Mouse (Mus musculus) mouse trophoblast stem cell (cell line): ENCODE results near the gene Nfkbil1.

Experiments used
- in situ Hi-C, 2 experiments: fragments of 300-500 bp; cut with MseI, MboI; formaldehyde crosslinking; loops; 2 replicates in 1 of 2; 3 replicates in 1 of 2; pipeline ENCODE4 v1.15.1; 2025

Gene Nfkbil1

GRCm38 (mm10) chr17:35254241-35255098 is 18.9 kb upstream of the Nfkbil1 start:
- in situ Hi-C loops = loop anchor here in 1 of 2 experiments (5.0 kb wide), 1 partner anchor 38 kb away; no protein-coding TSS in a partner anchor

DNA sequence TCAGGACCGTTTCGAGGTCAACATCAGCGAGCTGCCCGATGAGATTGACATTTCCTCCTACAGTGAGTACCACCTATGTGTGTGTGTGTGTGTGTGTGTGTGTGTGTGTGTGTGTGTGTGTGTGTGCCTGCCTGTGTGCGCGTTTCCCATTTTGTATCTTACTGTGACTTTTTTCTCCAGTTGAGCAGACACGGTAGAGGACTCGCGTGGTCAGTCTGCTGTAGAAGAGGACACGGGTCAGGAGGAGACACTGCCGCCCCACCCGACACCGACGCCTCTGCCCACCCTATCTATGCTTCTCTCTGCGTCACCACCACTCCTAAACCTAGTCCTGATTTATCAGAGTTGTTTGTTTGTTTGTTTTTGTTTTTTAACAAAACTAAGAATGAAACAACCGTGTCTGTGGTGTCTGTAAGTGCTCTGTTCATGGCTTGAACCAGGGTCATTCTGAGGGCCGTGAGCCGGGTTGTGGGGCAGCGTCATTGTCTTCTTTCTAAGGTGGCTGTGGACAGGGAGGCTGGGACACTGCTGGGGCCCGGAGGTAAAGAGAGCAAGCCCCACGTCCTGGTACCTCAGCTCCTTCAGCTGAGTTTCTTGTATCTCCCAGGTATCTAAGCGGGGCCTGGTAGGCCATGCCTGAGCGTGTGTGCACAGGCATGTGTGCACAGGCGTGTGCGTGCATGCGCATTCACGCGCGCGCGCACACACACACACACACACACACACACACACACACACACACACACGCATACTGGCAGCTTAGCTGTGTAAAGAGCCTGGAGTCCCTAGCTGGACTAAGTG is 17.9 kb upstream of the Nfkbil1 start:
- in situ Hi-C loops = loop anchor here in 1 of 2 experiments (5.0 kb wide), 1 partner anchor 39 kb away; no protein-coding TSS in a partner anchor

DNA sequence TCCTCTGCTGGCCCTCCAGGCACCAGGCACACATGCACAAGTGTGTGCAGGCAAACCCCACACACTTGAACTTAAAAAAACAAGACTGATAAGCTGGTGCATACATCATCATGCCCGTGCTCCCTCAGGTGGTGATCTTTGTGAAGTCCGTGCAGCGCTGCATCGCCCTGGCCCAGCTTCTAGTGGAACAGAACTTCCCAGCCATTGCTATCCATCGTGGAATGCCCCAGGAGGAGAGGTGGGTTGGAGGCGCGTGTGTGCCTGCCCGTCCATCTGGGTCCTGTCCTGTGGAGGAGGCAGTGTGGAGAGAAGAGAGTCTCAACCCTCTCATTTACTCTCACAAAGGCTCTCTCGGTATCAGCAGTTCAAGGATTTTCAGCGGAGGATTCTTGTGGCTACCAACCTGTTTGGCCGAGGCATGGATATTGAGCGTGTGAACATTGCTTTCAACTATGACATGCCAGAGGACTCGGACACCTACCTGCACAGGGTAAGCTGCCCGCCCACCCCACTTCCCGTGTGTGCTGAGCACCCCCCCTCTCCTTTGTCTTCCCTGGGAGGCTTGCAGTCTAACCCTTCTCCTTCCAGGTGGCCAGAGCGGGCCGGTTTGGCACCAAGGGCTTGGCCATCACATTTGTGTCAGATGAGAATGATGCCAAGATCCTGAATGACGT is 17.2 kb upstream of the Nfkbil1 start:
- in situ Hi-C loops = loop anchor here in 1 of 2 experiments (5.0 kb wide), 1 partner anchor 40 kb away; no protein-coding TSS in a partner anchor

GRCm38 (mm10) chr17:35251981-35252380 is 16.4 kb upstream of the Nfkbil1 start:
- in situ Hi-C loops = loop anchor here in 1 of 2 experiments (5.0 kb wide), 1 partner anchor 40 kb away; no protein-coding TSS in a partner anchor

- in situ Hi-C loops = loop anchor here in 1 of 2 experiments (5.0 kb wide), 1 partner anchor 41 kb away; no protein-coding TSS in a partner anchor
Observed at GRCm38 (mm10) chr17:35251162-35251719, 15.6 kb upstream of the Nfkbil1 start.

DNA sequence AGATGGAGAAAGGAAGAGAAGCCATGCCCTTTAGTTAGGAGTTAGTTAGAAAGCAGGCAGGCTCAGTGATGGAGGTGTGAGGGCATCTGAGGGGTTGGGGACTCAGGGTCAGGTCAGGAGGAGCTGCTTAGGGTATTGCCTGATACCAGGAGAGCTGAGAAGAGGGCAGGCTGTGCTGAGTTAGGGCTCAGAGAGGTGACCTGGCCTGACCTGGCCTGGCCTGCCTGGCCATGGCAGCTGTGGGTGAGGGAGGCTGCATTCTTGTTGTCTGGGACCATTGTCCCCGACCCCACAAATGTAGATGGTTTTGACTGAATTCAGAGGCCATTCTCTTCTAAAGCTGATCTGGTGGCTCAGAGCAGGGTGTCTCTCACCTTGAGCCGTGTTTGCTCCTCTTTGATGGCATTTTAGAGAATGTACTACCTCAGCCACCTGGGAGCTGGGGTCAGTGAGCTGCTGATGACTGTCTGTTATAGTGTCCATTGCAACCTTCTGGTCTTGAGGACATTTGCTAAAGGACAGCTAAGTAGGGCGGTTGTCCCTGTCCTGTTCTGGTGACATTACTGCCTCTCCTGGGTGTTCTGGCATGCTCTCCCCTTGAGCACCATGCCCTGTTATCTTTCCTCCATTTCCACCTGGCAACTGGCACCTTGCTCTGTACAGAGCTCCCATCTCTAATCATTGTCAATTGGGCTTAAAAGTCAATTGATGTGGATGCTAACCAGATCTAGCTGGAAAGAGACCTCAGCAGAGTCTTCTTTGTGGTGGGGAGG is 14.9 kb upstream of the Nfkbil1 start:
- in situ Hi-C loops = loop anchor here in 1 of 2 experiments (5.0 kb wide), 1 partner anchor 42 kb away; no protein-coding TSS in a partner anchor

DNA sequence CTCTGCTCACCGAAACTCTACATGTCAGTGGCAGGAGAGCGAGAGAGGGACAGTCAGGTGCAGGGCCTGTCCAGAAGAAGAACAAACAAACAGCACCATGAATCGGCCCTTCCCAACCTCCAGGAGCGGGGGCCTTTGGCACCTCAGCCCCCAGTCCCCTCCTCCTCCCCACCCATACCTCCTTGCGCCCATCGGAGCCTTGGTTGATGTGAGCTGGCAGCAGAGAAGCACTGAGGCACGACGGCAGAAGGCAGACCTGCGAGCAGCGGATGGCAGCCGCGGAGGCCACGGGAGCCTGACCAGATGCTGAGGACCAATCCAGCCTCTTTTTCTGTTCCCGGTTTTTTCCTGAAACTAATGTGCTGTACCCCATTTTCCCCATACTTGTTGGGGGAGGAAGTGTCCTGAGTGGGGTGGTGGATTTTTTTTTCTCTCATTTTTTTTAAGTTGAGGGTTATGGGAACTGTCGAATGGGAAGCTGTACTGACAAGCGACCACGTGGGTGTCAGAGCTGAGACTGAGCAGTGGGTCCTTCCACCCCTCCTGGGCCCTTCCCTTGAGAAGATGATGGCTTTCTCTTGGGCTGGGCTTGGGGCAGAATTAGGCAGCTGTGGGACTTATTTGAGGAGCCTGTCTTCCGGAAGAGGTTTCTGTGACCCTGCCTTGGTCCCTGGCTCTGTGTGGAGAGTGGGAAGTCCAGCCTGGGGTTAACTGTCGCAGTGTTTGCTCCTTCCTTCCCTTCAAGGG is 14.0 kb upstream of the Nfkbil1 start:
- in situ Hi-C loops = loop anchor here in 1 of 2 experiments (5.0 kb wide), 1 partner anchor 43 kb away; no protein-coding TSS in a partner anchor

GRCm38 (mm10) chr17:35248986-35249385 is 13.4 kb upstream of the Nfkbil1 start:
- in situ Hi-C loops = no loop called here

GRCm38 (mm10) chr17:35247144-35247543 is 11.6 kb upstream of the Nfkbil1 start:
- in situ Hi-C loops = no loop called here

- in situ Hi-C loops = no loop called here
Observed at GRCm38 (mm10) chr17:35245731-35246623, 10.4 kb upstream of the Nfkbil1 start.

DNA sequence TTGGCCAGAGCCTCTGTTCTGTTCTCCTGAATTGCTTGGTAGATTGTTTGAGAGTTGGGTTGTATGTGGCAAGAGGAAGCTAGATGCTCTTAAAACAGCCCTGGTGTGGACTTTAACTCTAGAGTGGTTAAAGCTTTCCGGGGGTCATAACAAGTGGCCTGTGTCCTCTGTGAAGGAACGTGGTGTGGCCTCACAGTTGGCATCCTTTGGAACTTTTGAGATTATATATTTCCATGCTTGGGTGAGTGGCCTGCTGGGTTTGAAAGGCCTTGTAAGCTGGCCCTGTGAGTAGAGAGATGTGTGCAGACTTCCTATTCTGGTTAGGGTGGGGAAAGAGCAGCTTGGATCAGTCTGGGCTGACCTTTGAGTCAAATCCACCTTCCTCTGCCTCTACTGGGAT is 9.4 kb upstream of the Nfkbil1 start:
- in situ Hi-C loops = no loop called here

DNA sequence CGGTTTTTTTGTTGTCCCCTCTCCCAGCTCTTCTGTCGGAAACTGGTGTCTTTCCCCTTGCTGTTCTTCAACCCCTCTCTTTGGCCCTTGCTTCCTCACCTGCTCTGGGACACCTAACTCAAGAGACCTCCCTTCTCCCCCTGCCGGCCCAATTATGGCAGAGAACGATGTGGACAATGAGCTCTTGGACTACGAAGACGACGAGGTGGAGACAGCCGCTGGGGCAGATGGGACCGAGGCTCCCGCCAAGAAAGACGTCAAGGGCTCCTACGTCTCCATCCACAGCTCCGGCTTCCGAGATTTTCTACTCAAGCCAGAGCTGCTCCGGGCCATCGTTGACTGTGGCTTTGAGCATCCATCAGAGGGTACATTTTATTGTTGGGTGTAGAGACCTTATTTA is 7.5 kb upstream of the Nfkbil1 start:
- in situ Hi-C loops = no loop called here

DNA sequence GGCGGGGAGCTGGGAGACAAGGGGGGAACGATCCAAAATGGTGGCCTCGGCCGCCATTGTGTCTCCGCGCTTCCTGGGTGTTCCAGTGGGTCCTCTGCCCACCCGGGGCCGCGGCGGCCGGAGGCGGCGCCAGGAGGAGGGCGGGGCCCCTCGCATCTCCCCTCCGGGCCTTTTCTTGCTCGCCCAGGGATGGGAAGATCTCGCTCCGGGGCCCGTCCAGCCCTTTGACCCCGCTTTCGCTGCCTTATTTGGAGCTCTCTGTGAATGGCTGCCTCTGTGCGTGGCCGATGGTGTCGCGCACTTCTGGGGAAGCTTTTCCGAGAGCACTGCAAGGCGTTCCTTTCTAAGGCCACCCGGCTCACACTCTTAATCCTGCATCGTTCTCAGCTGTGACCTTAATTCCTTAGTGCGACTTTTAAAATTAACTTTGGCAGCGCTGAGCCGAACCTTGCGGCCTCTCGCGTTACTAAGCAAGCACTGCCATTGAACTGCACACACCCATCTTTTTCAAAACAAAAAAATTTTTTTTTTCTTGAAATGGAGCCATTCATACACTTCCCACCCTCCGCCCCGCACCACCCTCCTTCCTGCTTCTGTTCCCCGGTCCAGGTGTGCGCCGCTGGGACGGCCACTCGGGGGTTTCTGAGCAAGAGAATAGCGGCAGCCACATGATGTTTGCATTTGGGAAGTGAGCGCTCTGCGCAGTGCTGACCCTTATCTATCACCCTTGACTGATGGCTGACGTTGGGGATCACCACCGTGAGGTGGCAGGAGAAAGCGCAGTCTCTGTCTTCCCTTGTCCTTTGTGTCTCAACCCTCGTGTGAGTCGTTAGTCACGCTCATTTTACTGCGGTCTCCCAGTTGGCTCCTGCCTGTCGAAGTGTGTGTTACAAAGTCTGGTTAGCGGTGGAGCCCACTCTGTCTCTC is 6.7 kb upstream of the Nfkbil1 start:
- in situ Hi-C loops = no loop called here

DNA sequence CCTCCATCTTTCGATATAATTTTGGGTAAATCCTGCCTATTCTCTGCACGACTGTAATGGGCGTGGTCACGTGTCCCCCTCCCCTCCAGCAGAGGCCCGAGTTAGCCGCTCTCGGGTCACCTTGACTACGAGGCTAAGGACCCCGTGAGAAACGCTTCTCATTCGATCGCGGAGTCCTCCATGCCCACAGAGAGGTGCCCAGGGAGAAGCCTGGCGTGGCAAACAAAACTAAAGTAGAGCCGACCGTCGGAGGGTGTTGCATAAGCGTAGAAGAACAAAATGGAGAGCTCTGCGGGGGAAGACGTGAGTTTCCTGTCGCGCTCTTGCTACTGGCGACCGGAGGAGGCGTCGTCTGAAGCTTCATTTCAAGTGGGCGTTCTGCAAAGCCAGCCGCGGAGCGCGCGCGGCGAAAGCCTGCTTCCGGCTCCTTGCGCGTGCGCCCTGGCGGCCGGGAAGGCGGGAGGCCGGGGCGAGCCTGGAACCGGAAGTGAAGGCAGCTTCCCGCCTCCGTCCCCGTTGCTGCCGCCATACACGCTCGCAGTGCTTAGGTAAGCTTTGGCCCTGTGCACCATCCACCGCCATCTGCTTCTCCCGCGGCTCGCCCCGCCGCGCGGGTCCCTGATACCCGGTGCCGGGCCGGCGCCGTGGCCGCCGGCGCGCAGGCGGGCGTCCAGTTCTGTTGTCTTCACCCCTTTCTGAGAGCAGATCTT is 5.9 kb upstream of the Nfkbil1 start, which contains the start of gene Ddx39b:
Gene Ddx39b, plus strand, starts transcription at position 442 of the 710 bp plus-strand sequence.
- in situ Hi-C loops = no loop called here

DNA sequence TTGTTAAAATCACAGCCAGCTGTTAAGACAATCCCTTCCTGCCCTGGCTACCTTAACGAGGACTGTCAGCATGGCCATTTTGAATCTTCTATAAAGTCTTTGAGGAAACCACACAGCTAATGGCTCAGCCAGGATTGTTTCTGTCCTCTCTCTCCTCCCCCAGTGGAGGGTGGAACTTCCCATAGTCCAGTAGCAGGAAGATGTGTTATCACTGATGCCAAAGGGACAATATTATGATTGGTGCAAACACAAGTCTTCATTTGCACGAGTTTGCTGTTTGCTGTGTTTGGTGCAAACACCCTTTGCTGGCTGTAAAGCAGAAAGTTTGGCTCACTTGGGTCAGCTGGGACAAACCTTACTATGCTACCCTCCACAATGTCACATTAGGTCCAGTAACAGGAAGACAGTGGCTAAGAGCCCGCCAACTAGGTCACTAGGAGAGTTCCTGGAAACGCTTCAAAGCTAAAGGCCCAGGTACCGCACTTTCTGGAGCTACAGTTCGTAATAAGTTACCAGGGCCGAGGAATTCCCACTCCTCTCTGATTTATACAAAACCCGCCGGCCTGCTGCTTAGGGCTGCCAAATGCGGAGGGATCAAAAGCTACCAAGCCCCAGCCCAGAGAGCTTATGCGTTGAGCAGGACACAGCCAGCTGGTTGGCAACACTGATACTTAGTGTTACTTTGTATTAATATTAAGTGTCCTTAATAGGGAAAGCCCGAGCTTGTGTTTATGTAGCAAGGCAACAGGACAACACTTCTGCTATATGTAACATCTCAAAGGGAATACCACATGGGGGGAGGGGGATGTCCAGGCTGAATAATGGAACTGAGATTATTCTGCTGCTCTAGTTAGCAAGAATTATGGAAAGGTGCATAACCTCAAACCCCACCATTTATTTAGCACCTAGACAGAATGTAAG is 5.1 kb upstream of the Nfkbil1 start:
- in situ Hi-C loops = no loop called here

GRCm38 (mm10) chr17:35239700-35240099 is 4.1 kb upstream of the Nfkbil1 start:
- in situ Hi-C loops = no loop called here
